Mouse (Mus musculus) forebrain, embryonic 16.5 days (tissue): ENCODE data around the gene Ccdc102a. TPM values are rescaled to one million over a fixed set of nuclear protein-coding genes. Genes with fewer than 3 reads are reported as not detected.
A peak's percentile ranks its signal among the peaks of the same experiment; 100 is the strongest.

ENCODE experiments used
- ATAC-seq: fragments of 200-750 bp; cut with Nextera tagmentation; 2 replicates; pipeline ENCODE4 v1.8.0; 2017; ENCODE audit warnings: mild to moderate bottlenecking, moderate library complexity
- H3K27ac ChIP-seq: fragments of 300-500 bp; sonication (generic); 2 replicates; pipeline ENCODE4 v1.5.1; 2014; ENCODE audit warnings: low read length, control low read depth
- H3K27me3 ChIP-seq: fragments of 300-500 bp; sonication (generic); replicated peaks from 2 replicates; pipeline ENCODE4 v1.6.1; 2014; ENCODE audit warnings: low read length; ENCODE audit not compliant: control insufficient read depth, insufficient read depth
- H3K36me3 ChIP-seq: fragments of 300-500 bp; sonication (generic); 2 replicates; pipeline ENCODE4 v1.6.1; 2014; ENCODE audit not compliant: control insufficient read depth, insufficient read depth
- H3K4me1 ChIP-seq: fragments of 300-500 bp; sonication (generic); replicated peaks from 2 replicates; pipeline ENCODE4 v1.6.1; 2014; ENCODE audit warnings: low read length; ENCODE audit not compliant: control insufficient read depth, insufficient read depth
- H3K4me2 ChIP-seq: fragments of 300-500 bp; sonication (generic); 2 replicates; pipeline ENCODE4 v1.6.1; 2014; ENCODE audit warnings: mild to moderate bottlenecking, low read length, control low read depth
- H3K4me3 ChIP-seq: fragments of 300-500 bp; sonication (generic); replicated peaks from 2 replicates; pipeline ENCODE4 v1.5.1; 2014; ENCODE audit warnings: mild to moderate bottlenecking, low read length, control low read depth
- H3K9ac ChIP-seq: fragments of 300-500 bp; sonication (generic); replicated peaks from 2 replicates; pipeline ENCODE4 v1.6.1; 2014; ENCODE audit warnings: low read depth, low read length, control low read depth
- H3K9me3 ChIP-seq: fragments of 300-500 bp; sonication (generic); 2 replicates; pipeline ENCODE4 v1.6.1; 2016; ENCODE audit warnings: low read length; ENCODE audit not compliant: control insufficient read depth
- WGBS: fragments of 180-500 bp; shearing (Covaris S2); extraction: QIAGEN DNeasy Blood & Tissue Kit; methylation state at CpG from one replicate; pipeline ENCODE4 v1.1.7; 2014; 5-methylcytosine and 5-hydroxymethylcytosine counted together
- polyA plus RNA-seq: library from polyadenylated mRNA; unstranded; fragments of >200 nt; fragmentation: Nextera tagmentation; extraction: Ambion mirVana; gene quantifications from 2 replicates; pipeline ENCODE4 v1.2.1, GENCODE M21; 2015

Gene Ccdc102a
- 4.6 and 5.7 TPM in 2 replicates for polyA plus RNA-seq

DNA sequence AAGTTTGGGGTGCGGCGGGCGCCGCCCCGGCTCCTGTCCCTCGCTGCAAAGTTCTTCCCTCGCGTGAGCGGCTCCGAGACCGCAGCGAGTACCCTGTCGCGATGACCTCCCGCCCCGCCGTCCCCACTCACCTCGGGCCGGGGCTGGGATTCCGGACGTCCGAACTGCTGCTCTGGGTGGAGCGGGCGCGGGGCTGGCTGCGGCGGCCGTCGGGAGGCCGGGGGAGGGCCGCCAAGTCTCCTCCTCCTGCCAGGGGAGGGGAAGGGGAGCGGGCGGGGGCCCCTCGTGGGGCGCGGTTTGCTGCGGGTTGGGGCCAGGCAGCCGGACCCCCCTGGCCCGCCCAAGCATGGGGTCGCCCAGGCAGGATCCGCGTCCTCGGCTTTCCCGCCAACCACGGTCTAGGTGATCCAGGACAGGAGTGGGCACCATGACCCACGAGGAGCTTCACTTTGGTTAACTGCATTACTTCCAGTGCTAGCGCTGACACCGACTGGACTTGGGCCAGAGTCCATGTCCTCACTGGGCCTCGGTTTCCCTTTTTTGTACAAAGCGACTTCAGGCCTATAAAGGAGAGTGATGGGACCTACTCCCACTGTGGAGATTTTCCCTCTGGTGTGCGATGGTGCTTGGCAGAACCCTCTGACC lies at the start of gene Ccdc102a:
Gene Ccdc102a, minus strand, starts transcription at position 248 of the 645 bp plus-strand sequence.
- peak within 1 kb of the TSS; percentile 55 for H3K9ac ChIP-seq
- no peaks in the 10 kb centered on the region for H3K36me3 ChIP-seq
- peak within 1 kb of the TSS; percentile 85 for H3K4me2 ChIP-seq
- WGBS, result 2% methylated on average over 42 of the region's 51 CpGs
- peak within 1 kb of the TSS; percentile 57 for H3K4me3 ChIP-seq
- H3K9me3 ChIP-seq, result no peaks in the 10 kb centered on the region
- peaks cover 36% of the 10 kb centered on the region for H3K4me1 ChIP-seq
- no peak within 1 kb of the TSS; the same call in 1 of the 2 replicates for H3K27ac ChIP-seq
- peak; percentile 24 for ATAC-seq
- 0 out of 2 replicates have a peak, but pooled peaks cover 4% of the 10 kb centered on the region for H3K27me3 ChIP-seq

DNA sequence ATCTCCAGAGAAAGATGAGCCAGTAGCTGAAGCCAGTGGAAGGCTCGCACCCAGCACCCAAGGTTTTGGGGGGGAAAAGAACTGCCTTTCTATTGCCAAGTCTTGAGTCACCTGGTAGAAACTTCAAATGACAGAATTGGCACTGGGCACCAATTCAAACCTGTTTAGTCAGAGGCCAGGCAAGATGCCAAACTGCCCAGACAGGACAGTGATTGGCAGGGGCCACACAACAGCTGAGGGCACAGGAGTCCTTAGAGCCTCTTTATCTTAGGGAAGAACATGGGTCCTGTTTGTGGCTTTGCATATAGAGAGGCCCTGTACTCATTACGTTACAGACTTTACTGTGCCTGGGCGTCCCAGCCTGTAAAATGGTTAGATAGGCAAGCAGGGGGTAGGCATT lies 49.7 kb upstream of the Ccdc102a start:
- H3K9me3 ChIP-seq, result no peaks in the 10 kb centered on the region
- H3K36me3 ChIP-seq, result no peaks in the 10 kb centered on the region
- WGBS, result 49% methylated on average over 3 of the region's 3 CpGs
- no peak overlapping the region for H3K4me2 ChIP-seq
- no peak overlapping the region for H3K9ac ChIP-seq
- H3K4me3 ChIP-seq, result no peak overlapping the region
- no peaks in the 10 kb centered on the region for H3K27me3 ChIP-seq
- 0 out of 2 replicates have a peak, but pooled peaks cover 3% of the 10 kb centered on the region for H3K4me1 ChIP-seq
- H3K27ac ChIP-seq, result no peak overlapping the region
- no peak for ATAC-seq

DNA sequence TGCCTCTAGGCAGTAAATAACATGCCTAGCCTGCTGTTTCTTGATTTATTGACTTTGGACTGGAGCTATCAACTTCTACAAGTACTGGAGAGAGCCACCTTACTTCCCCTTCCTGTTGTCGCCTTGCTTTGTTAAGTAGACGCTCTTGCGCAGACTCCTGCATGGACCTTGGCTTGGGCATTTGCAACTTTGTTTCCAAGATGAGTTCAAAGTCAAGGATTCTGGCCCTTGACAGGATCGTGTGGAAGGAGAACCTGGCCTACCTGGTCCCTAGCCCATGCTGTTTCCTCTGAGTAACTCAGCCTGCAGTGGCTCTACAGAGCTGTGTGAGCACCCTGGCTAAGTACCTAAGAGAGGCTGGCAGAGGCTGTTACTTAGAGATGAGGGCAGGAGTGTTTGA lies 49.2 kb upstream of the Ccdc102a start:
- Histone ChIP-seq H3K4me2 (no peak overlapping the region), H3K4me3 (no peak overlapping the region), H3K9me3 (no peaks in the 10 kb centered on the region), H3K36me3 (no peaks in the 10 kb centered on the region), H3K27ac (no peak overlapping the region), H3K4me1 (0 out of 2 replicates have a peak, but pooled peaks cover 3% of the 10 kb centered on the region), H3K27me3 (no peaks in the 10 kb centered on the region), H3K9ac (no peak overlapping the region)
- no peak for ATAC-seq
- 85% methylated on average over 4 of the region's 4 CpGs for WGBS

DNA sequence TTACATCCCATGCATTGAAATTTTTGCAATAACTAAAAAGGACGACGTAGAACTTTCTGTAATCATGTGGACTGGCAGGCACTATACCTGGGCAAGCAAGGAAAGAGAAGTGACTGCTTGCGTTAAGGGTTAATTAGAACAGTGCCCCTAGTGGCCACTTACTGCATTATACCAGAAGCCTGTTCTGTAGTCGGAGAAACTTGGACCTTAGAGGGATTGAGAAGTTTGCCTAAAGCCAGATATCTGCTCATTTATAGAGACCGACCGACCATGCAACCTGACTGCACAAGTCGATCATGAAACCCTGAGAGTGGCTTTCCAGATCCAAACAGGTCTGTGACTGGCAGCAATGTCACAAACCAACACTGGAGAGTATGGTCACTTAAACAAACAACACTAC lies 48.7 kb upstream of the Ccdc102a start:
- Histone ChIP-seq H3K27ac (no peak overlapping the region), H3K36me3 (no peaks in the 10 kb centered on the region), H3K4me3 (no peak overlapping the region), H3K27me3 (no peaks in the 10 kb centered on the region), H3K4me2 (no peak overlapping the region), H3K9me3 (no peaks in the 10 kb centered on the region), H3K4me1 (0 out of 2 replicates have a peak, but pooled peaks cover 3% of the 10 kb centered on the region), H3K9ac (no peak overlapping the region)
- WGBS, result 20% methylated on average over 7 of the region's 7 CpGs
- no peak for ATAC-seq

DNA sequence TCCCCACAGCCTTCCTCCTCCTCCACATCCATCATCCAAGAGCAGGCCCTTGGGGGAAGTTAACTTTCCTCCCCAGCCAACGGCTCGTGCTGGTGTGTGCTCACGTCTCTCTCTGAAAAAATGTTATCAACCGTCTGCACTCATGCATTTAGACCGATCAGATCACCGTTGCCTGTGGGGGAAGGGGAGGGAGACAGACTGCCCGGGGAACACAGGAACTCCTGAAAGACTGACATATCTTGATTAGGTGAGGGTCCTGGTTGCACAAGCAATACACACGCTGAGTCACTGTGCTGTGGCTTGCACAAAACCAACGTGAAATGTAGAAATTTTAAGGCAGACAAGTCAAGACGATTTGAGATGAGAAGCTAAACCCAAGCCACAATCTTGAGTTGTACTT lies 46.9 kb upstream of the Ccdc102a start:
- H3K4me3 ChIP-seq, result no peak overlapping the region
- no peaks in the 10 kb centered on the region for H3K27me3 ChIP-seq
- WGBS, result 82% methylated on average over 10 of the region's 10 CpGs
- no peaks in the 10 kb centered on the region for H3K36me3 ChIP-seq
- no peaks in the 10 kb centered on the region for H3K9me3 ChIP-seq
- no peak overlapping the region for H3K4me2 ChIP-seq
- H3K4me1 ChIP-seq, result 0 out of 2 replicates have a peak, but pooled peaks cover 3% of the 10 kb centered on the region
- no peak overlapping the region for H3K9ac ChIP-seq
- H3K27ac ChIP-seq, result no peak overlapping the region
- ATAC-seq, result no peak

DNA sequence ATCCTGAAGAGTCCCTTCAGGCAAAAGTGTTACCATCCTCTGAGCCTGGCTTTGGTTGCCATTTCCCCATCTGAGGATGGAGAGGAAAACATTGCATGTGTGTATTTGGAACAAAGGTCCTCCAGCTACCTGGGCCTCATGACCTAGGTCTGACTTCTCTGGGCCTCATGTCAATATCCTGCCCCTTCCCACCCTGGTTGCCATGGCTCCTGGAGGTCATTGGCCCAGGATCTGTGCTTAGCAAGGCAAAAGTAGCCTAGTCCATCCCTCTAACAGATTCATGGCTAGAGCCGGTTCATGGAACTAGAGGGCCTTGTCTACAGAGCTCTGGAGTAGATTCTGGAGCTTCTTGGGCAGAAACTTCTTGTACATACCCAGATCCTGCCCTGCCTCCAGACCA lies 44.3 kb upstream of the Ccdc102a start:
- H3K9me3 ChIP-seq, result no peaks in the 10 kb centered on the region
- no peak for ATAC-seq
- no peaks in the 10 kb centered on the region for H3K27me3 ChIP-seq
- WGBS, result 72% methylated on average over 1 of the region's 1 CpGs
- H3K36me3 ChIP-seq, result no peaks in the 10 kb centered on the region
- H3K27ac ChIP-seq, result no peak overlapping the region
- no peak overlapping the region for H3K4me2 ChIP-seq
- H3K4me1 ChIP-seq, result no peaks in the 10 kb centered on the region
- no peak overlapping the region for H3K9ac ChIP-seq
- no peak overlapping the region for H3K4me3 ChIP-seq

DNA sequence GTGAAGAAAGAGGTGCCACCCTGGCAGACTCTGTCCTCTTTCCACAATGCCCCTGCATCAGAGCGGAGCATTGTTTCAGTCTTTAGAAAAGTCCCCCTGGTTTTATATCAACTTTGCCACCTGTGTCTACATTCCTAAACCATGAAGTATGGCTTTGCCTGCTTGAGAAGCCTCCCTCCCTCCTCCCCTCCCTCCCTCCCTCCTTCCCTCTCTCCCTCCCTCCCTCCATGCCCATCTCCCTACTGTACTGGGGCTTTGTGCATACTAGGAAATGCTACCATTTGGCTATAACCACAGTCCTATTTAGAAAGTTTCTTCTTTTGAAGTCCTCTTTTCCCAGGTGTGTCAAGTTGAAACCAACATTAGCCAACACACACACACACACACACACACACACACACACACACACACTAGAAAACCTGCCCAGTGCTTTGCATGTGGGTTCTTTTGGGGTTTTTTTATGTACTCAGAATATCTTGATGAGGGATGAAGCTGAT lies 38.2 kb upstream of the Ccdc102a start:
- Histone ChIP-seq H3K4me2 (no peak overlapping the region), H3K4me1 (peaks cover 11% of the 10 kb centered on the region), H3K27ac (no peak overlapping the region), H3K27me3 (no peaks in the 10 kb centered on the region), H3K36me3 (no peaks in the 10 kb centered on the region), H3K9ac (no peak overlapping the region), H3K9me3 (no peaks in the 10 kb centered on the region), H3K4me3 (no peak overlapping the region)
- 72% methylated on average over 1 of the region's 1 CpGs for WGBS
- ATAC-seq, result no peak

DNA sequence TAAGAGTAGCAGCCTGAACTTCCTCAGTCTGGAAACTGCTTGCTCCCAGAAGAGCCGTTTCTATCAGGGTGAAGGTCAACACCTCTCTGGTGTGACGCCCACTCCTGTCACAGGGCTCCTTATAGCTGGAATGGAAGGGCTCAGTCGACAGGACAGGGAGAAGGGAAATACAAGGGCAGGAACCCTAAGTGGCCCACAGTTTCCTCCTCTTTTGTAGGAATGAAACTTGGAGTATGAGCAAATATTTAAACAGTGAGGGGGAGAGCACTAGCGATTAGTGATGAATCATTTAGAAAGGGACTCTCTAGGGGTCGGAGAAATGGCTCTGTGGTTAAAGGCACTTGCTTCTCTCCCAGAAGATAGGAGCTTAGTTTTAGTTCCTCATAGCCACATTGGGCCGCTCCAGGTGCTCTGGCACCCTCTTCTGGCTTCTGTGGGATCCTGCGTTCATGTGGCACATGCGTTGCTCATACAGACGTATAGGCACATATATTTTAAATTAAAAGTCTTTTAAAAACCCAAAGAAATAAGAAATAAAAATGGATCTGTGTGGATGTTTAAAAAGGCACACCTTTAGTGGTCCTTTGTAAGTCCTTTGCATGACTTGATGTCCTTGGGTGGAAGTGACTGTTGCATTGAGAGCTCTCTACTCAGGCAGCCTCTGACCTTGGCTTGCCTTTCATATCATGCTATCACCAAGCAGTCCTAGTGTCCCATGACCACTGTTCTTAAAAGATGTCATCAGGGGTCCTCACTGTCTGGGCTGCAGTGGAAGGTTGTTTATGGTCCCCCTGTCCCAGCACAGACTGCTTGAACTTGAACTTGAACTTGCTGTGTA lies 37.2 kb upstream of the Ccdc102a start:
- no peaks in the 10 kb centered on the region for H3K36me3 ChIP-seq
- H3K9ac ChIP-seq, result no peak overlapping the region
- no peaks in the 10 kb centered on the region for H3K27me3 ChIP-seq
- peak; percentile 43; the same call in 1 of the 2 replicates for ATAC-seq
- no peak overlapping the region for H3K27ac ChIP-seq
- H3K4me3 ChIP-seq, result no peak overlapping the region
- WGBS, result 42% methylated on average over 9 of the region's 9 CpGs
- peaks cover 11% of the 10 kb centered on the region for H3K4me1 ChIP-seq
- no peaks in the 10 kb centered on the region for H3K9me3 ChIP-seq
- no peak overlapping the region for H3K4me2 ChIP-seq

DNA sequence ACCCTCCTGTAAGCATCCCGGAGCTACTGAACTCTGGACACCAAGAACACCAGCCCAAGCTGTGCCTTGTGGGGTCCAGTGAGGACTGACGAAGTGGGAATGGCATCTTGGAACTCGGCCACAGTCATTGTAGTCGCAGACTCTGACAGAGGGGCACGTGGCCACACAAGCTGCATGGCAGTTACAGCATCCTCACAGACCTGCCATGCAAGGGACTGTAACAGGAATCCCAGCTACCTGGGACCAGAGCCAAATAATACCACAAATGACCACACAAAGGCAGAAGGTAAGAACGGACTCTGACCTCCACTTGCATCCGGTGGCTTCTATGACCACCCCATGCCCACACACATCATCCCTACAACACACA lies 36.5 kb upstream of the Ccdc102a start:
- no peak overlapping the region for H3K4me3 ChIP-seq
- no peak overlapping the region for H3K9ac ChIP-seq
- H3K9me3 ChIP-seq, result no peaks in the 10 kb centered on the region
- H3K4me1 ChIP-seq, result peaks cover 11% of the 10 kb centered on the region
- peak; percentile 54 for ATAC-seq
- H3K27ac ChIP-seq, result no peak overlapping the region
- H3K36me3 ChIP-seq, result no peaks in the 10 kb centered on the region
- H3K27me3 ChIP-seq, result no peaks in the 10 kb centered on the region
- H3K4me2 ChIP-seq, result no peak overlapping the region
- WGBS, result 38% methylated on average over 7 of the region's 7 CpGs
